Mouse (Mus musculus) forebrain, postnatal 0 days (tissue): Measurements from ENCODE around the gene D7Ertd443e. TPM values are rescaled to one million over a fixed set of nuclear protein-coding genes. Genes with fewer than 3 reads are reported as not detected.
A peak's percentile ranks its signal among the peaks of the same experiment; 100 is the strongest.

Source experiments
- ATAC-seq: fragments of 200-750 bp; cut with Nextera tagmentation; 2 replicates; pipeline ENCODE4 v1.8.0; 2017; ENCODE audit warnings: mild to moderate bottlenecking, moderate library complexity
- DNase-seq: peaks from one replicate; pipeline ENCODE4 v3.0.0-alpha.2; 2015
- H3K27ac ChIP-seq: fragments of 300-500 bp; sonication (generic); 2 replicates; pipeline ENCODE4 v1.5.1; 2014; ENCODE audit warnings: low read depth, mild to moderate bottlenecking, antibody characterized with exemption, low read length, moderate library complexity, mixed read lengths
- H3K27me3 ChIP-seq: fragments of 300-500 bp; sonication (generic); 2 replicates; pipeline ENCODE4 v1.6.1; 2014; ENCODE audit warnings: mild to moderate bottlenecking, low read length, mixed read lengths; ENCODE audit not compliant: insufficient read depth
- H3K36me3 ChIP-seq: fragments of 300-500 bp; sonication (generic); 2 replicates; pipeline ENCODE4 v1.6.1; 2014; ENCODE audit warnings: mild to moderate bottlenecking, moderate library complexity; ENCODE audit not compliant: insufficient read depth
- H3K4me1 ChIP-seq: fragments of 300-500 bp; sonication (generic); 2 replicates; pipeline ENCODE4 v1.6.1; 2014; ENCODE audit warnings: antibody characterized with exemption; ENCODE audit not compliant: insufficient read depth
- H3K4me2 ChIP-seq: fragments of 300-500 bp; sonication (generic); 2 replicates; pipeline ENCODE4 v1.6.1; 2014; ENCODE audit warnings: low read depth, mild to moderate bottlenecking, moderate library complexity
- H3K4me3 ChIP-seq: fragments of 300-500 bp; sonication (generic); 2 replicates; pipeline ENCODE4 v1.5.1; 2014; ENCODE audit warnings: low read depth, low read length, mixed read lengths
- H3K9ac ChIP-seq: fragments of 300-500 bp; sonication (generic); 2 replicates; pipeline ENCODE4 v1.6.1; 2014; ENCODE audit warnings: mild to moderate bottlenecking
- H3K9me3 ChIP-seq: fragments of 300-500 bp; sonication (generic); 2 replicates; pipeline ENCODE4 v1.6.1; 2016; ENCODE audit warnings: low read length
- CTCF ChIP-seq: sonication (generic); IDR thresholded peaks from 2 replicates; pipeline ENCODE4 v1.5.1; 2016; ENCODE audit warnings: antibody characterized with exemption, control low read depth, low read depth
- WGBS: fragments of 180-500 bp; shearing (Covaris S2); extraction: QIAGEN DNeasy Blood & Tissue Kit; methylation state at CpG from one replicate; pipeline ENCODE4 v1.1.7; 2014; 5-methylcytosine and 5-hydroxymethylcytosine counted together
- polyA plus RNA-seq: library from polyadenylated mRNA; unstranded; fragments of >200 nt; fragmentation: Nextera tagmentation; extraction: Ambion mirVana; gene quantifications from 2 replicates; pipeline ENCODE4 v1.2.1, GENCODE M21; 2015
- total RNA-seq: library from RNA; depleted of rRNA; stranded (reverse); fragments of >200 nt; gene quantifications from 2 replicates; pipeline ENCODE4 v1.2.3, GENCODE M21; 2014

Gene D7Ertd443e
- total and polyA plus RNA-seq, 2 experiments from 2014 or later: 0.15 to 1.6 TPM

DNA sequence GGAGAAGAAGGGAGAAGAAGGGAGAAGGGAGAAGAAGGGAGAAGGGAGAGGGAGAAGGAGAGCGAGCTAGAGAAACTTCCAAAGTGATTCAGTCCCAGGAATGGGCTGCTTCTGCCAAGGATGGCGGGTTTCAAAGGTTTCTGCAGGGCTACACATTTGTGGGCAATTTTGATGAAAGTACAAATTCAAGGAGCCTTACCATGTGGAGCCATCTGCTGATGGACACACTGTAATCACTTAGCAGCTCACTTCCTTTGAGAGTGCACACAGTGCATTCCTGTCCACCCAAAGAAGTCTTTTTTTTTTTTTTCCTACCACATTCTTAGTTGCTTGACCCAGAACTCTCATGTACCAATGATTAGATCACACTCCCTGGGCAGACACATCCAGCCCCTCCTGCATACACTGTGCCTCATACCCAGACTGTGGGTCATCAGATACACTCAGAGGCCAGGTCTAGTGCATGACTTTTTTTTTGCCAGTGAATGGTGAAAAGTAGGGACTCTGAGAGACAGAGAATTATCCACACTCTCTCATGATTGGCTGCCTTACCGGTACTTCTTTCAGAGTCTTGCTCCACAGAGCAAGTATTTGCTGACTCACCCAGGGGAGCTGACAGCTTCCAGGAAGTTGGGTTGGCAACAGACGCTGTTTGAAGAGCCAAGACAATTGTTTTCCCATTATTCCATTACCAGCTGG is 124.3 kb downstream of the D7Ertd443e start:
- ATAC-seq (no peak), DNase-seq (peak; percentile 16)
- no peak for TF ChIP-seq CTCF
- H3K36me3 ChIP-seq: no peaks in the 10 kb centered on the region
- no peak overlapping the region for H3K27ac ChIP-seq
- no peaks in the 10 kb centered on the region for H3K4me1 ChIP-seq
- no peak overlapping the region for H3K4me2 ChIP-seq
- H3K4me3 ChIP-seq: no peak overlapping the region
- 61% methylated on average over 4 of the region's 4 CpGs for WGBS
- H3K27me3 ChIP-seq: no peaks in the 10 kb centered on the region
- H3K9ac ChIP-seq: no peak overlapping the region
- H3K9me3 ChIP-seq: no peaks in the 10 kb centered on the region

DNA sequence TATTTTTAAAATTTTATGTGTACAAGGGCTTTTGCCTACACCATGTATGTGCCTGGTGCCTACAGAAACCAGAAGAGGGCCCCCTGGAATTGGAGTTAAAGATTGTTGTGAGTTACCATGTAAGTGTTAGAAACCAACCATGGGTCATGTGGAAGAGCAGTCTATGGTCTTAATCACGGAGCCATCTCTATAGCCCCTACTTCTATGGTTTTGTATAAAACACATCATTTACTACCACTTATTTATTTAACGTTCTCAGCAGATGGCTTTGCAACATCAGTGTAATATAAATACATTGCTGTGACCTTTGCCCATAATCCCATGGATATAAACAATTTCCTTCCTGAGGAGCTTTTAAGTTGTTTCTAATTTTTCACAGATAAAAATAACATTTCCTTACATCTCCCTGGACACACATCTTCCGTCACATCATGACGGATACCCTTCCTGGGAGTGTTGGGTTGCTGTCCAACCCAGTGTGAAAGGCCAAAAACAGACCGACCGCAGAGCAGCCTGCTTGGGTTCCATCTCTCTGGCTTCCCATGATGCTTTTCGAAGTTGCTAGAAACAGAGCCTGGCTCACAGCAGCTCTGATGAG is 135.1 kb downstream of the D7Ertd443e start:
- no peak overlapping the region for H3K4me3 ChIP-seq
- DNase-seq: no peak
- no peaks in the 10 kb centered on the region for H3K27me3 ChIP-seq
- no peak for ATAC-seq
- no peak overlapping the region for H3K4me2 ChIP-seq
- no peak for TF ChIP-seq CTCF
- 88% methylated on average over 7 of the region's 7 CpGs for WGBS
- no peak overlapping the region for H3K27ac ChIP-seq
- no peak overlapping the region for H3K9ac ChIP-seq
- H3K36me3 ChIP-seq: no peaks in the 10 kb centered on the region
- H3K4me1 ChIP-seq: no peaks in the 10 kb centered on the region
- no peaks in the 10 kb centered on the region for H3K9me3 ChIP-seq

DNA sequence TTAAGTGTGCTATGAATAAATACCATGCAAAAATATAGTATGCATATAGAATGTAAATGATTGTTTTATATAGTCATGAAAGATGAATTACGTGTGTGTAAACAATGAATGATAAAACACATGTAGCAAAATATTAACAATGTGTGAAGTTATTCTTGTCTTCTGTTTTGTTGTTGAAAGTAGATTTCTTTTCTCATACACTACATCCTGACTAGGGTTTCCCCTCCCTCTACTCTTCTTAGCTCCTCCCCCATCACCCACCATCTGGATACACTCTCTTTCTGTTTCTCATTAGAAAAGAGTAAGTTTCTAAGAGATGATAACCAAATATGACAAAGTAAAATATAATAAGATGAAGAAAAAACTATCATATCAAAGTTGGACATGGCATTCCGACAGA is 137.4 kb downstream of the D7Ertd443e start:
- TF ChIP-seq CTCF: no peak
- 92% methylated on average over 2 of the region's 2 CpGs for WGBS

DNA sequence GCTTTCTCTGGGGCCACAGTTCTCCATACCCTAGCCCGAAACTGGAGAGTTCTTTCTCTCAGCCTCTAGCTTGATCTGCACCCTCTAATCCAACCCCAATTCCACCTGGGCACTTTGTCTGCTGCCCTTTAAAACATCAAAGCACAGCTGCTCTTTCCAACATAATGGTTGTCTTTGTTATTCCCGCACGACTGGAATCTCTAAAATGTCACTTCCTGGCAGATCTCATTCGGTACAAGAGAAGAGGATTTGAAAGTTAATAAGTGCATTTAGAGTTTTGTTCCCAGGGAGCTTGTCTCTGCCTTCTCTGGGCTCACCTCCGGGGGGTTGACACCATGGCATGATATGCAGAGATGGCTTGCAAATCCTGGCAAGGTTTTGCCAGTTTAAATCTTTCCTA is 138.8 kb downstream of the D7Ertd443e start:
- Histone ChIP-seq H3K27me3 (no peaks in the 10 kb centered on the region), H3K4me2 (no peak overlapping the region), H3K9me3 (no peaks in the 10 kb centered on the region), H3K4me3 (no peak overlapping the region), H3K36me3 (no peaks in the 10 kb centered on the region), H3K4me1 (no peaks in the 10 kb centered on the region), H3K27ac (no peak overlapping the region), H3K9ac (no peak overlapping the region)
- TF ChIP-seq CTCF: no peak
- no peak for ATAC-seq
- DNase-seq: no peak
- WGBS: 26% methylated on average over 5 of the region's 5 CpGs

More for the DNA sequence above, 137.4 kb downstream of the D7Ertd443e start:
- Histone ChIP-seq H3K9me3 (no peaks in the 10 kb centered on the region), H3K27ac (no peak overlapping the region), H3K36me3 (no peaks in the 10 kb centered on the region), H3K9ac (no peak overlapping the region), H3K4me1 (no peaks in the 10 kb centered on the region), H3K4me2 (no peak overlapping the region), H3K27me3 (no peaks in the 10 kb centered on the region), H3K4me3 (no peak overlapping the region)
- ATAC-seq (no peak), DNase-seq (no peak)

DNA sequence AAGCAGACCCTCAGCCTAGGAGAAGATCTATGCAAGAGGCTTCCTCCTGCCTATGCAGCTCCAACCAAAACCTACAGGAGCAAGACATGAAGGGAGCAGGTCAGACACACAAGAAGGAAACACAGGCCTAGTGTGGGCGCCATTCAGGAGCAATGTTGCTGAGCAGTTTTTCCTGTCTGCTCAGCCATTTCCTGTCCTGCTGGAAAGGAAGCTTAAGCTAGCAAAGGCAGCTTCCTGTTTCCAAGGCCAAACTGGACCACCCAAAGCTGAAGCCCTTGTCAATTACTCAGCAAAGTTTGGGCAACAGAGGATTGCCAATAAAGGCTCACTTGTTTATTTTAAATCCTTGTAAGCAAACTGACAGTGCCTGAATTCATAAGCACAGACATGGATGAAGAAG is 142.7 kb downstream of the D7Ertd443e start:
- no peak overlapping the region for H3K4me2 ChIP-seq
- no peaks in the 10 kb centered on the region for H3K27me3 ChIP-seq
- no peaks in the 10 kb centered on the region for H3K9me3 ChIP-seq
- 92% methylated on average over 1 of the region's 1 CpGs for WGBS
- no peak for TF ChIP-seq CTCF
- H3K9ac ChIP-seq: no peak overlapping the region
- no peak overlapping the region for H3K27ac ChIP-seq
- H3K4me1 ChIP-seq: no peaks in the 10 kb centered on the region
- ATAC-seq: no peak
- H3K4me3 ChIP-seq: no peak overlapping the region
- DNase-seq: no peak
- H3K36me3 ChIP-seq: no peaks in the 10 kb centered on the region

DNA sequence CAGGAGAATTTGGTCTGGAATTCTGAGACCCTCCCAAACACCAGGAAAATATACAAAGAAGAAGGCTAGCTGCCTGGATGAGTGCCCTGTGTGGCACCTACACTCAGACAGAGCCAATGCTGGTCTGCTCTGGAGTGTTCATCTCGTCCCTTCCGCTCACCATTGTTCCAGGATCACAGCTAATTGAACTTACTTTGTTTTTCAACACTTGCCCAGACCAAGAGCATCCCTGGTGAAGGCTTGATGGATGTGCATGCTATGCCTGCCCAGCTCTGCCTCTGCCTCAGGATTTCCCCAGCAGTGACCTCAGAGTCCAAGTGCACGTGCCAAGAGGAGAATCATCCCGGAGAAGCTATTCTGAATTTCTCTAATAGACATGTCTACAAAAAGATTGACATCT is 144.2 kb downstream of the D7Ertd443e start:
- Histone ChIP-seq H3K27me3 (no peaks in the 10 kb centered on the region), H3K4me2 (no peak overlapping the region), H3K36me3 (no peaks in the 10 kb centered on the region), H3K4me1 (no peaks in the 10 kb centered on the region), H3K9ac (no peak overlapping the region), H3K27ac (no peak overlapping the region), H3K9me3 (no peaks in the 10 kb centered on the region), H3K4me3 (no peak overlapping the region)
- TF ChIP-seq CTCF: no peak
- ATAC-seq (no peak), DNase-seq (no peak)
- WGBS: 78% methylated on average over 4 of the region's 4 CpGs

DNA sequence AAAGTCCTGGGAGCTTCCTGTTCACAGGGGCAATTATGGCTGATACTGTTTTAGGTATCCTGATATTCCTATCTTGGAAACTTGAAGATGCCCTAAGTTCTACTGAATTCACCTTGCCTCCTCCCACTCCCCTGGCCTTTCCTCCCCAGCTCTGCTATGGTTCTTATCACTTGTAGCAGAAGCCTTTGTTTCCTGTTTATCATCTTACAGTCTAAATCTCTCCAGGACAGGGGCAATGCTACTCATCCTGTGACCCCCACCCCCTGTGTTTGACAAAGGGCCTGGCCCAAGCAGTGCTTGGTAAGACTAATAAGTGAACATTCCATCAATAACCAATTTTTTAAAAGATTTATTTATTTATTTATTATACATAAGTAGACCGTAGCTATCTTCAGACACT is 144.9 kb downstream of the D7Ertd443e start:
- Histone ChIP-seq H3K4me1 (no peaks in the 10 kb centered on the region), H3K9ac (no peak overlapping the region), H3K27me3 (no peaks in the 10 kb centered on the region), H3K27ac (no peak overlapping the region), H3K9me3 (no peaks in the 10 kb centered on the region), H3K4me3 (no peak overlapping the region), H3K4me2 (no peak overlapping the region), H3K36me3 (no peaks in the 10 kb centered on the region)
- ATAC-seq (no peak), DNase-seq (no peak)
- whole genome bisulfite sequencing: 93% methylated on average over 1 of the region's 1 CpGs
- TF ChIP-seq CTCF: no peak
